Mouse (Mus musculus) MN1 (cell line): ENCODE data around the gene Calml3.

Source experiments
- DNase-seq: peaks from one replicate; pipeline ENCODE4 v3.0.0-alpha.2; 2016; ENCODE audit warnings: low spot score

Gene Calml3

DNA sequence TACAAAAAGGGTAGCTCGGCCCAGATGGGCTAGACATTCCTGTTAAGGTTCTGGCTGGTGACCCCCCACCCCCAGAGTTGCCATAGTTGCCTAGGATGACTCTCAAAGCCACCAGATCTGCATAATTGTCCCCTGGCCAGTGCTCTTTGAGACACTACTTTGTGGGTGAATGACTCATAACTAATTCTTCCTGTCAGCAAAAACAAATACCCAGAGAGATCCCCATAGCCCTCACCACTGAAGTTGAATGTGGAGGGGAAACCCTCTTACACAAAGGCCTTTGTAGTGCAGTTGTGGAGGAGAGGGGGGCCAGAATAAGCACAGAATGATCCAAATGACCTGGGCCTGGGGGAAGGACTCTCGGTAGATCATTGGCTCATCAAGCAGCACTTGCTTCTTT is 21.6 kb downstream of the Calml3 start:
- no peak for DNase-seq

DNA sequence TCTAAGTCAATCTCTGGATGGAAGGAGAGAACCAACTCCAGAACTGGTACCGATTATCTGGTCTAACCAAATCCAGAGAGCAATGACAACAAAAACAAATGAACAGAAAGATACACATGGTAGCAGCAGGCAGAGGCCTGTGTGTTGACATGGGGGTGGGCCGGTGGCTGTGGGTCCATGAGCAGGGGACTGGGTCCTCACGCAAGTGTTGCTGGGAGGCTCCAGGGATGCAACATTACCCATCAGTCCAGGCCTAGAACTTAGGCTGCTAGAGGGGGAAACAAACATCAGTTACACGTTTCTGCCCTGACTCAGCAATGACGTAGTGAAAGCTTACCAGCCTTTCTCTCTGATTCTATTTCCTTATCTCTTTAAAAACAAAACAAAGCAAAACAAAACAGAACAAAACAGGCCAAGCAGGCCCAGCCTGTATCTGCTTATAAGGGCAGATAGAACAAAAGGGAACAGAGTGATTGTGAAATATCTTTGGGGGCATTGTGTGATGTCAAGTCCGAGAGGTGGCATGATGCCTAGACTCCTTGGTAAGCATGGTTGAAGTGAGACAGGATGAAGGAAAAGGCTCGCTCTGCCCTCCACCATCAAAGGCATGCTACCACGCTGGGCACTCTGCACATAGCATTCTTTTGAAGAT is 24.4 kb downstream of the Calml3 start:
- no peak for DNase-seq

DNA sequence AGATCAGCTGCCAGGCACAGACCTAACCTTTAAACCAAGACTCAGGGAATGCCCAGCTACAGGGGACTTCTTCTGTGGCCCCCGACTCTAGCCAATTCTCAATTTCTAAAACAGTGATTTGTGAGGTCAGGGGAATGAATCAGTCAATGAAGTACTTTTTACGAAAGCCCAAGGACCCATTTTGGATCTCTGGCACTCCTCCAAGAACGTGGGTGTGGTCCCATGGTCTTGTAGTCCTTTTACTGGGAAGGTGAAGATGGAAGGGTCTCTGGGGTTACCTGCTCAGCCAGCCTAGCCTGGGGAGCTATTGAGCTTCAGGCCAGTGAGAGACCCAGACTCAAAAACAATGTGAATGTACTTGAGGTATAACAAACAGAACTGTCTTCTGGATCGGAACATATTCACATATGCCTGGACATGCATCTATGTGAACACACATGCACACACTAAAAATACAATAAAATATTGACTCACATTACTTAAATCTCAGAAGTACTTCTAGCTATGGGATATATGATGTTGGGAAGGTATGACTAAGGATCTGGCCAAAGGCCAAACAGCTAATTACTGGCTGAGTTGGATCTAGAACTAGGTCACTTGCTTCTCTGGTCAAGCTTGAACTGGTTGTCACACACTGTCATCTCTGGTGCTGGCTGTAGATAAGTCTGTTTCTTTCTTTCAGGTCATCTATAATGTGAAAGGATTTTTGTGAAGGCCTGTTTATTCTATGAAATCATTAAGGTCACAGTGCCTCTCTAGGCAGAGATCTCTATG is 25.3 kb downstream of the Calml3 start:
- DNase-seq: no peak

DNA sequence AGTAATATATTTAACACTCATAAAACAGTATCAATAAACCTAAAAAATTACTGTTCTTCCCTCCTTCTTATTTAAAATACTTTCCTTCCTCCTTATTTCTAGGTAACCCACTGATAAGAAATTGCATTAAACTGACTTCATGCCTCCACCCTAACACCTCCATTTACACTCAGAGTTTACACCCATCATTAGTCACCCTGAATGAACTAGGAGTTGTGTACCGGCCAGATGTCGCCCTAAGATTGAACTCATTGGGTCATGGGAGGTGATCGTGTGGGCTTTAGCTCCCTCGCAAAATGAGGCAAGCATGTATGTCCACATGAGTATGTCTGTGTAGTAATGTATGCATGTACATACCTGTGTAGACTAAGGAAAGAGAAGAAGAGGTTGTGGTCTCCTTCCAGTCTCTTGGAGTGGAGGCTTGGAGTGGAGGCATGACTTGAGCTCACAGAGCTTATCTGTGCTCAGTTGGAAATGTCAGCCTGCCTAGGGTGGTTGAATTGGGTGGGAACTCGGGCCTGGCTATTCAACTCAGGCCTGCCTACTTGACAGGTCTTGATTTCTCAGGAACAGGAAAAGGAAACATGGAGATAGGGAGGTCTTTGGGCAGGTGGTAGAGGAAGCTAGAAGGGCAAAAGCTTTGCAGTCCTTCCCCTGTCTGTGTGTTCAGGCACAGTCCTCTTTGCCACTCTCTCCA is 26.8 kb downstream of the Calml3 start:
- no peak for DNase-seq

DNA sequence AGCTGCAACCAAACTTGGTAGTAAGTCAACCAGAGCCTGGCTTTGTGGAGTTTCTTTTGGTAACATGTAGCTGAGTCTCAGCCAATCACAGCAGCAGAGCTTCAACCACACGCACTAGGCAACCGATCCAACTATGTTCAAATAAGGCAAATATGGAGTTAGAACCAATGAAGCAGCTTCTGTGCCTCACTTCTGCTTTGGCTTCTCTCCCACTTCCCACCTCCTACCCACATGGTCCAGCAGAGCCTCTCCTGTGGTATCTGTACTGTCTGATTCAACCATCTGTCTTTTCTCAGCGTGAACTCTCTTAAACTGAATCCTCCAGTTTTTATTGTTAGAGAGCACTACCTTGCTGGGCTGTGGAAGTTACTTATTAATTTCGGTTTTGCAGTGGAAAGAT is 27.7 kb downstream of the Calml3 start:
- DNase-seq: no peak

DNA sequence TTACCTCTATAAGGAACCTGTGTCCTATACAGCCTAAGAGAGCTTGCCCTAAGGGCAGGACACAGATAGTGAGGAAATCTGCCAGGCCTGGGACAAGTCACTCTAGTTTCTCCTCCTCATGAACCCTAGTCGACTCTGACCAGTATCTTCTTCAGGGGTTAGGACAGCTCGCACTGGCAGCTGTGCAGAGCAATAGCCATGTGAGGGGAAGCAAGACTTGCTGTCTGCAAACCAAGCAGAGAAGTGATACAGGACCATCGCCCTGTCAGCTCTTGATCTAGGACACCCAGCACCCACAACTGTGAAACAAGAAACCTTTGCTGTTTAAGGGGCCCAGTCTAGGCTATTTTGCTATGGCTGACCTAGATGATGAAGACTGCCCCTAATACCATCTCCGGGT is 29.1 kb downstream of the Calml3 start:
- DNase-seq: no peak

DNA sequence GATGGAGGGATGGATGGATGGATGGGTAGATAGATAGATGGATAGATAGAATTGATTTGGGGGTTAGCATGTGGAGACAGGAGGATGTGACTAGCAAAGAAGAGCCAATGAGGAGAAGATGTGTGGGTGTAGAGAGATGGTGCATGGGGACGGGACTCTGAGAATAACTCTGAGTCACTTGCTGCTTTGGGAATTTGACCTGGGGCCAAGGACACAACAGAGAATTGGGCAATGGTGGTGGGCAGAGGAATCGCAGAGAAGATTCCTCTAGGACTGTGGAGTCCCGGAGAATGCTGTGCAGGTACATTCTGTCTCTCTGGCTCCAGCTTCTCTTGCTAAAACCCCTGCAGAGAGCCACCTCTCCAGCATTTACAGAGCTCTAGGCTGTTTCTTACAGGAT is 29.8 kb downstream of the Calml3 start:
- DNase-seq: no peak

DNA sequence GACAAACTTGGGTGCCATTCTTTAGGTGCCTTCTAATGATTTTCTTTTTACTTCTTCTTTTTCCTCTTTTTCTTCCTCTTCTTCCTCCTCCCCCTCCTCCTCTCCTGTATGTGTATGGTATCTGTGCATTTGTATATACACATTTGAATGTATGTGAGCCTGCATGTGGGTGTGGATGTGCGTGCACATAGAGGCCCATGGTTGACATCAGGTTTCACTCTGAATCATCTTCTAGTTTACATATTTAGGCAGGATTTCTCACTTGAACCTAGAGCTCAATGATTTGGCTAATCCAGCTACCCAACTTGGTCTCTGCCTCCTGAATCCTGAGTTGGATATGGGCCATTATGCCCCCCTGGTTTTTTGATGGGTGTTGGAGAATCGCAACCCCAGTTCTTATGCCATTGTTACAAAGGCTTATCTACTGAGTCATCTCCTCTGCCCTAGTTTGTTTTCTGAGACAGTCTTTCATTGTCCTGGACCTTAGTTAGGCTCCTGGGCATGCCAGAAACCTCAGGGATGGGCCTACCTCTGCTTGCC is 30.9 kb downstream of the Calml3 start:
- no peak for DNase-seq

DNA sequence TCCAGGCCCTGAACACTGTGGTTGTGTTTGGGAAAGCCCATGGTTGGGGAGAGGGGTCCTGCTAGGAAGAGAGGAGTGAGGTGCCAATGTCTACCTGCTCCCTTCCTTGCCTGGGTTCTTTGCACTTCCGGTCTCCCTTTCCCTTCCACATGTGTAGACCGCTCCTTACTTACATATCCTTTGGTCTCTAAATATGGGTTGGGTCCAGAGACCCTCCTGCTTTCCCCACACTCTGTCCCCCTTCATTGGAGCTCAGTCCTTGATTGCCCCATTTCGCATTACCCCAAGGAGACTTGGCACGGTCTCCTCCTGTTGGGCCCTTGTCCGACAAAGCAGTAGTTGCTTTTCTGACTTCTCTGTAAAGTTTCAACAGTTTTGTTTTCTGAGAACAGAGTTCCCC is 32.9 kb downstream of the Calml3 start:
- DNase-seq: no peak

DNA sequence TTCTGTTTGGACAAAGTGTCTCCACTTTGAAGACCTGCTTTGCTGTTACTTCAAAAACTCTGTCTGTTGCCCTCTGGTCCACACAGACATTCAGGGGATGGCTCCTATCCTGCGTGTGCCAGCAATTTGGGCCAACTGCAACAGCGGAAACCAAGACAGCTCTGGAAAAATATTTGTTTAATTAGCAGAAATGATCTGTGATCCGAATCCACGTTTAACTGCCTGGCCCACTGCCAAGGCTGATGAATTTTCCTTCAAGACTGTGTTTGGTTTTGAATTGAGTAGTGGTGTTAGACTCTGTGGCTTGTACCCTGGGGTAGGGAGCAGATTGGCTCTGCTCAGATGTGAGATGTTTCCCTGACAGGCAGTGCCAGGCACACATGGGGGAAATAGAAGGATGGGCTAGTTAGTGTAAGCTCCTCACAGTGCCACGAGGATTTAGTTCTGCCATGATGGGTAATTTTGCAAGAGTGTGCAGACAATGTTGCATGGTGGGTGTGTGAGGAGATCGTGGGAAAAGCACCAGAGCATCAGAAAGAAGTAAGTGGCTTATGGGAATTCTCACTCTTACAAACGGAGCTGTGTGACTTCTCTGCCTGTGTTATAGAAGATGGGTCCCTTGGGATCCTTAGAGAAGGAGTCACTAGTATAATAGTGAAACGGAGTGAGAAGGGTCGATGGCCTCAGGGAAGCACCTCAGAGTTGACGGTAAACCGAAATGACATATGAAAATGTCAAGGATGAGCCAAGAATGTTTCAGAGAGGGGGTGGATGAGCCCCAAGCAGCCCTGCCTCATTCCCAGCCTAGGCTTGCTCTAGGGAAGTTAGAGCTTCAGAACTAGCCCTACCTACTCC is 33.7 kb downstream of the Calml3 start:
- no peak for DNase-seq

DNA sequence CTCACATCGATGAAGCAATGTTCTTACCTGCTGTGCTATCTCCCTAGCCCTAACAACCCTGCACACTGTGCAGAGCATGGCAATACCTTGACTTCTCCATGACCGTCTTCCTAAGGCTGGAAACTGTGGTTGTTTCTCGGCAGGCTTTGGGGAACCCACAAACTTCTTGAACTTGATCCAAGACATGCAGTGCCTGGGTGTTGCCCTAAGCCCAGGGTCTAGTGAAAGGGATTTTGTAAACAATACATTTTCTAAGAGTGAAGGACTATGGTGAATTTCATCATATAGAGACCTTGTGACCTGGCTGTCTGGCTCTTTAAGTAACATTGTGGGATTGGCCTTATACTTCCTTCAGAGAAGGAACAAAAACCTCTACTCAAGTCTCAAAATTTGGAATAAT is 34.6 kb downstream of the Calml3 start:
- DNase-seq: no peak

DNA sequence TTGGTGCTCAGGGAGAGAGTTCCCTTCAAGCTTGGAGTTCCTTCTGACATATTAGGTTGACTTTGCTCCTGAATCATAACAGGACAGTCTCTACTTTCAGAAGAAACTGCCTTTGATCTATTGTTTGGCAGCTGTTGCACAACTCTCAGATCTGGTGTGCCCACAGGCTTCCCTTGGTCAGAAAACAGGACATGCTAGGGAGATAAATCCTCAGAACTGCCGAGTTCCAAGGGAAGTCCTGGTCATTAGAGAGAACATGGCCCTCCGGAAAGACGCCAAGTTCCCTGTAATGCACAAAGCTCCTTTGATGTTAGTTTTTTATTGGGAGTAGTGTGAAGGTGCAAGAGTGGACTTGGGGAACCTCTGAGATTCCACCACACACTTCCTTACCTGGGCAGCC is 35.5 kb downstream of the Calml3 start:
- DNase-seq: no peak

DNA sequence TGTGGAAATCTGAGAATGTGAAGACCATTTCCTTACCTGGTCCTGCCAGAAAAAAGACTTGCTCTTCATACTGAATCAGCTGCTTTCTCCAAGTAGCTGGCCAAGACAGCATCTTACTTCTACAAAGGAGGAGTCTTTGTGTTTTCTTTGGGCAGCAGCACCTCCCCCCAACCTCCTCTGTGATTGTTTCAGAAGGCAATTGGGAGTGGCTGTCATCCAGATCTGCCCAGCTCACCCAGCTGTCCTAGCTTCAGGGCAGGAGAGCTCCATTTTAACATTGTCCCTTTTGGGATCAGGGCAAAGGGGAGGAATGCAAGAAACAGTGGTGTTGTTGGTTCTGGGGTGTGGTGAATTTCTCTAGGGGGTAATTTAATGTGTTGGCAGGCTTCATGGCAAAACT is 37.0 kb downstream of the Calml3 start:
- no peak for DNase-seq

DNA sequence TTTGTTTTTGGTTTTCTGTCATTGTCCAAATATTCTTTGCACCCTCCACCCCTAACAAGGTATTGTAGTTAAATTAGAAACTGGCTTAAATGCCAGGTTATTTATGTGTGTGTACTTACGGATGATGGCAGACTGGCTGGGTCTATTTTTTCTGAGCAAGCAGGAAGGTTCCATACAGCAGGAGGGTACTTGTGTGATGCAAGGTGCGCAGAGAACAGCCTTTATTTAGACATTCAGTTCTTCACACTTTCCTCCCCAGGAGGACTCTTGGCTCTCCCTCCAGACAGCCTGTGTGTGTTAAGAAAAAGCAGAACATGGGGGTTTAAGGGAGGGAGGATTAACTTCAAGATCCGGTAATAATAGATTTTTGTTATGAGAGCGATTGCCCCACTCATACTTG is 38.3 kb downstream of the Calml3 start:
- DNase-seq: no peak

DNA sequence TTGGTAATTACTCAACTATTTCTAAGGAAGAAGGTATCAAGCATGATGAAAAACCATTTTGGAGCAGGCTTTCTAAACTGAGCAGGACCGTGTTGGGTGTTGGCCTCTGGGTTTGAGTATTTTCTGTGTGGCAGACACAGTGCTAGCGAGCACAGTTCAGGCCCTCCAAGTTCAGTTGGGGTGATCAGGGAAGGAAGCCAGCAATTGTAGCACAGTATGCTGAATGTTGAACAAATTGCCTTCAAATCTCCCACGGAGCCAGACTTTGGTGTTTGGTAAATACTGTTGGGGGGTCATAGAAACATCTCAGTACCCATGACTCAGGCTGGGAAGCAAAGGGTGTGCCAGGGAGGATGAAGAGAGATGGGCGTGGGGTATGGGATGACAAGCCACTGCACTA is 43.0 kb downstream of the Calml3 start:
- DNase-seq: no peak

DNA sequence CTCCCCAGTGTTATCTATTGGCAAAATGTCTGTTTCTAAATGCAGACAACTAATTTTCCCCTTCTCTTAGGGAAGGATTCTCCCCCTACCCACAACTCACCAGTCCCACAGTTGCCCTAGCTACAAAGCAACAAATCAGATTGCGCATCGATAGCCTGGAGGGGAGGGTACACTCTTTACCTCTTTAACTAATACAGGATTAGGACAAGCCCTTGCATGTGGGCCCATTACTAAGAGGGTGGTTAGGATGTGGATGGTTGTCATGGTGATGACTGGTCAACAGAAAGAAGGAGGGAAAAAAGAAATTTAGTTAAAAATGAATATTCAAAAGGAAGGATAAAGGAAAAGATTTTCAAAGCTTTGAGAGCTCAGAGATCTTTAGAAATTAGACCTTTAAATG is 45.8 kb downstream of the Calml3 start:
- DNase-seq: no peak

DNA sequence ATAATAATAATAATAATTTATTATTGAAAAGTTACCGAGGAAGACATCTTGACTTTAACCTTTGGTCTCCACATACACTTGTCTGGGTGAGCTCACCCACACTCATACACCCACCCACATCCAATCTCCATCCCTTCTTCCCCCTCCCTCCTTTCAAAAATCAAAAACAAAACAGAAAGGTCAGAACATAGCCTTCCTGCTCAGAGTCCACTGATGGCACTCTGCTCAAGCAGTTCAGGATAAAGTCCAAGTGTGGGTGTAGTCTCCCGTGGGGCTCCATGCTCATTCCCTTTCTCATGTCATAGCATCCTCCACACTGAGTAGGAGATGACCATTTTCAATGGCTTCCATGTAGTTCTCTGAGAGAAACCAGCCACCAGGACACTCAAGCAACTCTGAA is 50.8 kb downstream of the Calml3 start:
- DNase-seq: no peak
